Mouse (Mus musculus): ENCODE results near the gene Adipor1. TPM values are rescaled to one million over a fixed set of nuclear protein-coding genes. Genes with fewer than 3 reads are reported as not detected.

Adipor1 gene
- polyA plus RNA-seq, 1 experiment, result 87.5 TPM

- Histone ChIP-seq H3K4me3 (ENCODE audit: insufficient read depth, low read length) (no peak overlapping the region), H3K4me1 (ENCODE audit: control insufficient read depth, insufficient read depth, low read length) (no peaks in the 10 kb centered on the region), H3K27ac (ENCODE audit: insufficient read depth, low read length) (no peak overlapping the region)
- TF ChIP-seq POLR2A (IDR thresholded peaks at IDR 0.05; ENCODE audit: low read depth, low read length), result no peak
- no peak for TF ChIP-seq CTCF (IDR thresholded peaks at IDR 0.05; ENCODE audit: borderline replicate concordance, insufficient read depth, low read length)
These were observed 17.0 kb upstream of the Adipor1 start for GRCm38 (mm10) chr1:134398210-134398609.

- Histone ChIP-seq H3K4me1 (ENCODE audit: control insufficient read depth, insufficient read depth, low read length) (no peaks in the 10 kb centered on the region), H3K27ac (ENCODE audit: insufficient read depth, low read length) (no peak overlapping the region), H3K4me3 (ENCODE audit: insufficient read depth, low read length) (no peak overlapping the region)
- TF ChIP-seq CTCF (IDR thresholded peaks at IDR 0.05; ENCODE audit: borderline replicate concordance, insufficient read depth, low read length), result no peak
- no peak for TF ChIP-seq POLR2A (IDR thresholded peaks at IDR 0.05; ENCODE audit: low read depth, low read length)
These were observed 15.4 kb upstream of the Adipor1 start for GRCm38 (mm10) chr1:134399735-134400134.

GRCm38 (mm10) chr1:134405509-134406413, 9.4 kb upstream of the Adipor1 start, which contains the start of gene Cyb5r1:
TSS of gene Cyb5r1 (plus strand) at chr1:134405559.
- TF ChIP-seq POLR2A (IDR thresholded peaks at IDR 0.05; ENCODE audit: low read depth, low read length) (peak; percentile 90), CTCF (IDR thresholded peaks at IDR 0.05; ENCODE audit: borderline replicate concordance, insufficient read depth, low read length) (no peak)
- H3K4me1 ChIP-seq (ENCODE audit: control insufficient read depth, insufficient read depth, low read length), result 0 out of 2 replicates have a peak, but pooled peaks cover 5% of the 10 kb centered on the region
- H3K4me3 ChIP-seq (ENCODE audit: insufficient read depth, low read length), result peak within 1 kb of the TSS; percentile 84
- peak within 1 kb of the TSS; percentile 91 for H3K27ac ChIP-seq (ENCODE audit: insufficient read depth, low read length)

- peak overlapping the region; percentile 91 for H3K27ac ChIP-seq (ENCODE audit: insufficient read depth, low read length)
- TF ChIP-seq POLR2A (IDR thresholded peaks at IDR 0.05; ENCODE audit: low read depth, low read length) (peak; percentile 55; the same call in 1 of the 2 replicates), CTCF (IDR thresholded peaks at IDR 0.05; ENCODE audit: borderline replicate concordance, insufficient read depth, low read length) (no peak)
These were observed 8.8 kb upstream of the Adipor1 start for GRCm38 (mm10) chr1:134406414-134406771.

GRCm38 (mm10) chr1:134408080-134408479, 7.1 kb upstream of the Adipor1 start:
- Histone ChIP-seq H3K4me3 (ENCODE audit: insufficient read depth, low read length) (no peak overlapping the region), H3K4me1 (ENCODE audit: control insufficient read depth, insufficient read depth, low read length) (0 out of 2 replicates have a peak, but pooled peaks cover 5% of the 10 kb centered on the region), H3K27ac (ENCODE audit: insufficient read depth, low read length) (no peak overlapping the region)
- TF ChIP-seq POLR2A (IDR thresholded peaks at IDR 0.05; ENCODE audit: low read depth, low read length), result no peak
- no peak for TF ChIP-seq CTCF (IDR thresholded peaks at IDR 0.05; ENCODE audit: borderline replicate concordance, insufficient read depth, low read length)

More at GRCm38 (mm10) chr1:134406414-134406771, 8.8 kb upstream of the Adipor1 start:
- peak overlapping the region; percentile 84 for H3K4me3 ChIP-seq (ENCODE audit: insufficient read depth, low read length)
- 0 out of 2 replicates have a peak, but pooled peaks cover 5% of the 10 kb centered on the region for H3K4me1 ChIP-seq (ENCODE audit: control insufficient read depth, insufficient read depth, low read length)

GRCm38 (mm10) chr1:134411706-134412629, 3.2 kb upstream of the Adipor1 start:
- TF ChIP-seq CTCF (IDR thresholded peaks at IDR 0.05; ENCODE audit: borderline replicate concordance, insufficient read depth, low read length), result no peak
- TF ChIP-seq POLR2A (IDR thresholded peaks at IDR 0.05; ENCODE audit: low read depth, low read length), result no peak
- H3K4me3 ChIP-seq (ENCODE audit: insufficient read depth, low read length), result no peak overlapping the region
- H3K27ac ChIP-seq (ENCODE audit: insufficient read depth, low read length), result no peak overlapping the region
- peaks cover 11% of the 10 kb centered on the region for H3K4me1 ChIP-seq (ENCODE audit: control insufficient read depth, insufficient read depth, low read length)

- H3K4me3 ChIP-seq (ENCODE audit: insufficient read depth, low read length), result no peak overlapping the region
- peak; percentile 41; the same call in 1 of the 2 replicates for TF ChIP-seq POLR2A (IDR thresholded peaks at IDR 0.05; ENCODE audit: low read depth, low read length)
- no peak for TF ChIP-seq CTCF (IDR thresholded peaks at IDR 0.05; ENCODE audit: borderline replicate concordance, insufficient read depth, low read length)
- peak overlapping the region; percentile 95 for H3K27ac ChIP-seq (ENCODE audit: insufficient read depth, low read length)
These were observed 1.1 kb upstream of the Adipor1 start for GRCm38 (mm10) chr1:134414038-134414437.

GRCm38 (mm10) chr1:134414501-134415167, 544 bp upstream of the Adipor1 start:
- TF ChIP-seq CTCF (IDR thresholded peaks at IDR 0.05; ENCODE audit: borderline replicate concordance, insufficient read depth, low read length) (no peak), POLR2A (IDR thresholded peaks at IDR 0.05; ENCODE audit: low read depth, low read length) (no peak)
- Histone ChIP-seq H3K4me1 (ENCODE audit: control insufficient read depth, insufficient read depth, low read length) (peaks cover 25% of the 10 kb centered on the region), H3K27ac (ENCODE audit: insufficient read depth, low read length) (peak overlapping the region; percentile 95), H3K4me3 (ENCODE audit: insufficient read depth, low read length) (peak overlapping the region; percentile 14)

More at GRCm38 (mm10) chr1:134414038-134414437, 1.1 kb upstream of the Adipor1 start:
- H3K4me1 ChIP-seq (ENCODE audit: control insufficient read depth, insufficient read depth, low read length), result peaks cover 19% of the 10 kb centered on the region
